Mouse (Mus musculus): ENCODE results near the gene Hnrnpk.
"Not testable (repeated sequence)": the region's sequence is repeated elsewhere in the genome, so short reads cannot be mapped to it uniquely, and the experiment has no call there.

The Hnrnpk gene

DNA sequence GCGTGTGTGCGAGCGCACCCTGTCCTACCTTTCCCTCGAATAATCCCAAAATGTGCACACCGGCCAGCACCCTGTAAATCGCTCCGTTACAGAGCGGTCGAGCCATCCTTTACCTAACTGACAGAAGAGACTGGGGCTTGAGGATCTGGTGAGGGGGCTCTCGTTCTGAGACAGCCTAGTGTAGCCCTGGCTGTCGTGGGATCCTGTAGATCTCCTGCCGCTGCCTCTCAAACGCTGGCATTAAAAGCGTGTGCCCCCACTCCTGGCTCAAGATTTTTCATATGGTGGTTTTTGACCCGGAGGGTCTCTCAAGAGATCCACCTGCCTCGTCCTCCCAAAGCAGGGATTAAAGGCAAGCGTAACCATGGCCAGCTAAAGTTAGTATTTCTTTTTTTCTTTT, at the start of gene Hnrnpk:
Hnrnpk (minus strand) TSS at position 101 of the 400 bp plus-strand sequence.
- DNase-seq = not testable (repeated sequence)

DNA sequence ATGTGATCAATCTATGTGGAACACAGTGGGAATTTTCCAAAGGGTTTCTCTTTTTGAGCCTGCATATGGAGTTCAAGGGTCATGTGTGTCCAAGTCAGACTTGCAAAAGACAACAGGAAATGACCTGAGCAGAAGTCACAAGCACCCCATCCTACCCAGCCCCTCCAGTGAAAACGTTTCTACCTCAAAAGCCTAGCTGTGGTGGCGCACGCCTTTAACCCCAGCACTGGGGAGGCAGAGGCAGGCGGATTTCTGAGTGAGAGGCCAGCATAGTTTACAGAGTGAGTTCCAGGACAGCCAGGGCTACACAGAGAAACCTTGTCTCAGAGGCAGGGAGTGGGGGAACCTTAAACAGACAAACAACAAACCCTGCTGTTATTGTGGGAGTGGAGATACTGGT, 49.1 kb upstream of the Hnrnpk start:
- DNase-seq = no peak

- DNase-seq = no peak
Observed at GRCm38 (mm10) chr13:58450459-58451182, 47.5 kb upstream of the Hnrnpk start.

- no peak for DNase-seq
Observed at GRCm38 (mm10) chr13:58446541-58446940, 43.4 kb upstream of the Hnrnpk start.

GRCm38 (mm10) chr13:58443787-58444186, 40.6 kb upstream of the Hnrnpk start:
- no peak for DNase-seq

- DNase-seq = no peak
Observed at GRCm38 (mm10) chr13:58443326-58443725, 40.2 kb upstream of the Hnrnpk start.

DNA sequence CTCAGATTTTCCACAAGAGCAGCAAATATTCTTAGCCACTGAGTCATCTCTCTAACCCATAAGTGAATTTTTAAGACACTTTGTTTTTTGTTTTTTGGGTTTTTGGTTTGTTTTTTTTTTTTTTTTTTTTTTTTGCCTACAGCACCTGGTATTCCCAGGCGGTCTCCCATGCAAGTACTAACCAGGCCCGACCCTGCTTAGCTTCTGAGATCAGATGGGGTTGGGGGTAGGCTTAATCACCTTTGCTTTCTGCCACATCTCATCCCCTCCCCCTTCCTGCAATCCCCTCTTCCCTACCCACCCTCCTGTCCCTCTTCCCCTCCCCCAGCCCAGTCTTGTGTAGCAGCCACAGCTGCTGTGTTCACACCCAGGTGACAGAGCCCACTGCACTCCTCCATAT, 36.6 kb upstream of the Hnrnpk start:
- DNase-seq = no peak

- peak in 1 of 2 experiments; percentile 27 for DNase-seq
Observed at GRCm38 (mm10) chr13:58423061-58423660, 20.0 kb upstream of the Hnrnpk start.

- no peak for DNase-seq
Observed at GRCm38 (mm10) chr13:58422242-58422641, 19.1 kb upstream of the Hnrnpk start.

DNA sequence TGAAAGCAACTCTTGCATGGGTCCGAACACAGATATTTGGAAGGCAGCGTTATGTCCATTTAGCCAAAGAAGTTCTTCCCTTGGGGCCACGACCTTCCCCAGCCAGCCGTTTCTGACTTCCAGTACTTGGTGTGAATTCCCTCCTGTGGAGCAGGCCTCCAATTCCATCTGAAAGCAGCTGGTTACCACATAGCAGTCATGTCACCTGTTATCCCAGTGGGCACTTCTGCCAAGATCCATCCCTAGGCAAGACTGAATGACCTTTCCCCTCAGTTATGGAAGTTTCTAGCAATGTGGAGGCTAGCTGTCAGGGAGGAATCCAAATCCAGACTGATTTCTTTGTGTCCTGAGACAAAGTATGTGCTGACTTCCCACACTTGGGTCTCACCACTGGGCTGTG, 17.9 kb upstream of the Hnrnpk start:
- no peak for DNase-seq

DNA sequence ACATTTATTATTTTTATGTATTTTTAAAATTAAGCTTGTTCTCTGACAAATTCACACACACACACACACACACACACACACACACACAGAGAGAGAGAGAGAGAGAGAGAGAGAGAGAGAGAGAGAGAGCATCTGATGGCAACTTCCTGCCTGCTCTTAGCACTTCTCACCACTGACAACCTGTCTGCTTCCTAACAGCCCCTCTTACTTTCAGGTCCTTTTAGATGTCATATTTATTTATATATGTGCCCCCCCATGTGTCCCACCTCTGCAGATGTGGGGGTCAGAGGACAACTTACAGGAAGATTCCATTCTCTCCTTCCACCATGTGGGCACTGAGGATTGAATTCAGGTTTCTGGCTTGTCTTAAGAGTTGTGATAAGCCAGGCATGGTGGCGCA, 16.1 kb upstream of the Hnrnpk start:
- no peak for DNase-seq

DNA sequence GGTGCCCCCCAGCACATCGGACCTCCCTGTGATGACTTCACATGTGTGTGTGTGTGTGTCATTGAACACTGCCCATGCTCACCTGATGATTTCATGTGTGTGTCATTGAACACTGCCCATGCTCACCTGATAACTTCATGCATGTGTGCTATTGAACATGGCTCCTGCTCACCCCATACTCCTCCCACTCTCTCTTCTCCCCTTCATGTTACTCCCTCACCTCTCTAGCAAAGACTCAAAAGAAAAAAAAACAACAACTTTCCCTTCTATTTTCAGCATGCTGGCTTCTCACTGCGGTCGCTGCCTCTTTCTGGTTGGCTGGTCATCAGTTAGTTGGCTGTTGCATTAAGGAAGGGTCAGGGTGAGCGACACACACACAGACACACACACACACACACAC, 15.5 kb upstream of the Hnrnpk start:
- no peak for DNase-seq

DNA sequence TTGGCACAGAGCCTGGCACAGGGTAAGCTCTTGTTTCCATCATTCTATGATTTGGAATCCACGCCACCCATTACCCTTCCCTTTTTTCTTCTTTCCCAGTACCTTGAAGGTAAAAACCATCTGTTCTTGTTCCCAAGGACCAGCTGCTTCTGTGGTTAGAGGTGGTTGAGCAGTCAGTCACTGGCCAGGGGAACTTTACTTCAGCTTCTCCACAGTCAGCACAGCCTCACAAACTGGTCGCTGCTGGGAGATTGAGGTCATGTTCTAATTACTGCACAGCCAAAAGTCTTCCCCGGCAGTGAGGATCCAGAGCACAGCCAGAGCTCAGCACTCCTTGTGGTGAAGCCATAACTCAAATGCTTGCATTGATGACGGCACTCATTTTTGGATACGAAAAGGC, 12.7 kb upstream of the Hnrnpk start:
- no peak for DNase-seq

GRCm38 (mm10) chr13:58415374-58415773, 12.2 kb upstream of the Hnrnpk start:
- peak; percentile 36 to 37 for DNase-seq

DNA sequence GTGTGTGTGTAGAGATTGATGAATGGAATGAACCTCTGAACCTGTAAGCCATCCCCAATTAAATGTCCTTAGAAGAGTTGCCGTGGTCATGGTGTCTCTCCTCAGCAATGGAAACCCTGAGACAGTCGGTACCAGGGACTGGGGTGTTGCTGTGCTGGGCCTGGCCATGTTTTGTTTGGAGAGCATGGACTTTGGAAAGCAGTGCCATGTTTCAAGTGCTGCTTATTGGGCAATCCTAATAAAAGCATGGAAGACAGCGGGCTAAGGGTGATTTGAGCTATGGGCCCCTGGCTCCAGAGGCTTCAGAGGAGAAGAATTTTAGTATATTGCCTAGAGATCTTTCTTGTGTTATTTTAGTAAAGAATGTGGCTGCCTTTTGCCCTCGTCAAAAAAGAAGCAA, 7.9 kb upstream of the Hnrnpk start:
- DNase-seq = no peak

GRCm38 (mm10) chr13:58402744-58403110, 416 bp downstream of the Hnrnpk start:
- no peak for DNase-seq

GRCm38 (mm10) chr13:58402003-58402743, 970 bp downstream of the Hnrnpk start, which contains the start of gene Rmi1:
Gene Rmi1, plus strand, starts transcription at chr13:58402248.
- DNase-seq = peak; percentile 95 to 96

GRCm38 (mm10) chr13:58401135-58402002, 1.8 kb downstream of the Hnrnpk start:
- peak; percentile 41 to 65 for DNase-seq

GRCm38 (mm10) chr13:58400576-58400975, 2.6 kb downstream of the Hnrnpk start:
- DNase-seq = no peak

- no peak for DNase-seq
Observed at GRCm38 (mm10) chr13:58397651-58398050, 5.5 kb downstream of the Hnrnpk start.

- not testable (repeated sequence) for DNase-seq
Observed at GRCm38 (mm10) chr13:58394392-58394791, 8.8 kb downstream of the Hnrnpk start.

GRCm38 (mm10) chr13:58389324-58389951, 13.7 kb downstream of the Hnrnpk start:
- no peak for DNase-seq
